Mouse (Mus musculus) adrenal gland, postnatal 14 days (tissue): ENCODE results near the gene Usf3. TPM values are rescaled to one million over a fixed set of nuclear protein-coding genes. Genes with fewer than 3 reads are reported as not detected.
A peak's percentile ranks its signal among the peaks of the same experiment; 100 is the strongest.

Source experiments
- DNase-seq: peaks from one replicate; pipeline ENCODE4 v3.0.0; 2021; ENCODE audit warnings: mixed read lengths
- total RNA-seq: library from RNA; stranded (reverse); gene quantifications from 2 replicates; pipeline ENCODE4 v1.2.3, GENCODE M21; 2021

Usf3 gene
- total RNA-seq, 1 experiment from 2014 or later: 25.5 TPM

- no peak for DNase-seq
Measured at GRCm38 (mm10) chr16:44237836-44238235, 64.8 kb downstream of the Usf3 start.

DNA sequence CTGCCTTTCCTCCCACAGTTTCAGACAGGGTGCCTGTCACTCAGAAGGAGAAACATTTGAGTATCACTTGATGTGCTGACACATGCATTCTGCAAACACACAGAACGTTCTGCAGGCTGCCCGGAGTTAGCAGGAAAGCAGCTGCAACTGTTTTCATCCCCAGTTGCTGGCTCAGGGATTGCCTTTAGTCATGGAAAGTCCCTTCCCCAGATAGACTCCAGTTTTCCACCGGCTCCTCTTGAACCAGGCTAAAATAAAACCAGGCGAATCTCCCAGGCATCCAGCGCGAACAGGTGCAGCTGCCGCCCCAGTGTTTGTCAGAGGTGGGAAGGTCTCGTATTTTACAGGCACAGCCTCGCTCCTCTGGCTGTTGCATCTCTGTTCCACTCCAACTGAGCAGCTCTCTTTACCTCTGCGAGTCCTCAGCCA is 65.8 kb downstream of the Usf3 start:
- no peak for DNase-seq

GRCm38 (mm10) chr16:44240406-44240805 is 67.4 kb downstream of the Usf3 start:
- DNase-seq: peak; percentile 24

DNA sequence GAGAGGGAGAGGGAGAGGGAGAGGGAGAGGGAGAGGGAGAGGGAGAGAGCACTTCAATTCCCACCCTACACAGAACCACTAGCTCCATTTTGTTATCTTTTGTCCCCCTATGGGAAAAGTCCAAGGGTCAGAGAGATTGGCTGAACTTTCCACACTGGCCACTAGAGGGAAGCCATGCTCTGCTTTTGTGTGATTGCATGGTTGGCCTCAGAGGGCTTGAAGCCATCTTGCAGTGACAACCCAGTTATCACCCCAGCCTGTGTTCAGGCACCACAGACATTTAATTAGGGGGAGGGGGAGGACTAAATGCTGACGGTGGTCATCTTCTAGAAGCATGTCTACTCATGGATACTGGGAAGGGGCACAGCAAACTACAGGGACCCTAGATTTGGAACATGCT is 69.6 kb downstream of the Usf3 start:
- DNase-seq: peak; percentile 86

GRCm38 (mm10) chr16:44243323-44243722 is 70.3 kb downstream of the Usf3 start:
- DNase-seq: peak; percentile 22

- no peak for DNase-seq
Measured at GRCm38 (mm10) chr16:44249985-44250384, 76.9 kb downstream of the Usf3 start.

GRCm38 (mm10) chr16:44252735-44253134 is 79.7 kb downstream of the Usf3 start:
- no peak for DNase-seq

DNA sequence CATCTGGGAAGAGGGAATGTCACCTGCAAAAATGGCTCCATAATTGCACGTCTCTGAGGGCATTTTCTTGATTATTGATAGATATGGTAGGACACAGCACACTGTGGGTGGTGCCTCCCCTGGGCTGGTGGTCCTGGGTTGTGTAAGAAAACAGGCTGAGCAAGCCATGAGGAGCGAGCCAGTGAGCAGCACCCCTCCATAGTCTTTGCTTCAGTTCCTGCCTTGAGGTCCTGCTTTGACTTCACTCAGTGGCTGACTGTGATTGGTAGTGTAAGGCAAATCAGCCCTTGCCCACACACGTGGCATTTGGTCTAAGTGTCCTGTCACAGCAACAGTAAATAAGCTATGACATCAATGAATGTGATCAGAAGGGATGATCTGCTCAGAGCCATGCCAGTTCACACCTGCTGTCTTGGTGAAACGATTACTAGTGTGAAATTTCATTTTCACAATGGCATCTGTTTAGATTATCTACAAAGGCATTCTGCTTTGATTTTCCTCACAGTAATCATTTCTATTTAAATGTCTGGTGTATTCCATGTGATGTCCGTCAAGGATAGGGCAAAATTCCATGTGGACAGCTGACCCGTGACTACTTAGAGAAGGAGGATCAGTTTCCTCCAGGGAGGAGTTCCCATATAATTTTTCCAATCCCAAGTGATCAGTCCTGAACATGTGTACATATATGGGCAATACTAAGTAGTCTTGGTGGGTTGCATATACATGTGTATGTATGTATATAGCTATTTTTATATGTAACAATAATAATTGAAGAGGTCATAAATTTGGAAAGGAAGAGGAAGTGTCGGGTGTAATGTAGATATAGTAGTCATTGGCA is 81.0 kb downstream of the Usf3 start:
- DNase-seq: no peak

DNA sequence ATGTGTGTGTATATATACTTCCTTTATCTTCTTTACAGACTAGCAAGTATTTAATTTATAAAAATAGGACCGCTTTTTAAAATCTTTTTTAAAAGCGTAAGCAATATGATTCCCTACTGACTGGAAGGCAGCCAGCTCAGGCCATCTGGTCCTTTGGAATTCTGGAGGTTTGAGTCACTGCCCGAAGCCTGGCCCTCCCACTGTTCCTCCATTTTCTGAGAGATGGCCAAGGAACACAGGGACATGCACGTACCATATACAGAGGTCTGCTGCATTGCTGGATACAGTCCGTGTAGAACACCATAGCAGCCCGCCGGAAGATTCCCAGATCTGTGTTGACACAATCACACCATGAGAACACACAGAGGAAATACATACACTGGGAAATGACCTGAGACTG is 81.7 kb downstream of the Usf3 start:
- DNase-seq: peak; percentile 22

DNA sequence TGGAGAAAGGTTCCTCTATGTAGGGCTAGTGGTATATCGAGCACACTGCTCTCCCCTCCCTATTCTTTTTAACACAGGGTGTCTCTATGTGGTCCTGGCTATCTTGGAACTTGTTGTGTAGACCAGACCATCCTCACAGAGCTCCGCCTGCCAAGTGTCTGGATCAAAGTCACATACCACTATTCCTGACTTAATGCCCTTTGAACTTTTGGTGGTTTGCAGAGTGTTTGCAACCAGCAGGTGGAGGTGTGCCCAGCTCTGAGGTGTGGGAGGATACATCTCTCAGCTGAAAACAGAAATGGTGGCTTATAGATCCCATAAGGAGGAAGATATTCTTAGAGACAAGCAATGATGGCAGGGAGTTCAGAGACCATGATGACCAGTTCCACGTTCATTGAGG is 84.4 kb downstream of the Usf3 start:
- DNase-seq: no peak

DNA sequence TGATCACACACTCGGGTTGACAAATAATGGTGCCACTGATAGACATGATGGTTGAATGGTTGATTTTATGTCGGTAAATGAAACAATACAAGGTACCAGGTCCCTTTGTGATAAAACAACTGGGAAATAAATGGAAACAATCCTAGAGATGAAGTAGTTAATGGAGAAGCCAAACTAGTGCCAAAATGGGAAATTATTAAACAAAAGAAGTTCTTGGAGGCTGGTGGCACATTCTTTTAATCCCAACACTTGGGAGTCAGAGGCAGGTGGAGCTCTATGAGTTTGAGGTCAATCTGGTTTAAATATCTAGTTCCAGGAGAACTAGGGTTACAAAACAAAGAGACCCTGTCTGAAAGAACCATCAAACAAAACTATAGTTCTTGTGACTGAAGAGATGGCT is 91.9 kb downstream of the Usf3 start:
- no peak for DNase-seq

DNA sequence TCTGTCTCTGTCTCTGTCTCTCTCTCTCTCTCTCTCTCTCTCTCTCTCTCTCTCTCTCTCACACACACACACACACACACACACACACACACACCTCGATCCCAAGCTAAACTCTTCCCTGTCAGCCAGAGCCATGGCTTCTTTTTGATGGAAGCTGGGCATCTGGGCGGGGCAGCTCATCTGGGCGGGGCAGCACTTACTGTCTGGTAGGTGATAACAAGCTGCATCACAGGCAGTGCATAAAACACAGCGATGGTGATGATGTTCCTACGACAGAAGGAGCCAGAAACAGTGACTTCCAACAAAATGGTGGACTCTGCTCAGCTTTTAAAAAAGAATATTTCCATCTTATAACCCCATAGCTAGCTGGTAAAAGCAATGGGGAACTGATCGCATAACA is 92.5 kb downstream of the Usf3 start:
- no peak for DNase-seq

DNA sequence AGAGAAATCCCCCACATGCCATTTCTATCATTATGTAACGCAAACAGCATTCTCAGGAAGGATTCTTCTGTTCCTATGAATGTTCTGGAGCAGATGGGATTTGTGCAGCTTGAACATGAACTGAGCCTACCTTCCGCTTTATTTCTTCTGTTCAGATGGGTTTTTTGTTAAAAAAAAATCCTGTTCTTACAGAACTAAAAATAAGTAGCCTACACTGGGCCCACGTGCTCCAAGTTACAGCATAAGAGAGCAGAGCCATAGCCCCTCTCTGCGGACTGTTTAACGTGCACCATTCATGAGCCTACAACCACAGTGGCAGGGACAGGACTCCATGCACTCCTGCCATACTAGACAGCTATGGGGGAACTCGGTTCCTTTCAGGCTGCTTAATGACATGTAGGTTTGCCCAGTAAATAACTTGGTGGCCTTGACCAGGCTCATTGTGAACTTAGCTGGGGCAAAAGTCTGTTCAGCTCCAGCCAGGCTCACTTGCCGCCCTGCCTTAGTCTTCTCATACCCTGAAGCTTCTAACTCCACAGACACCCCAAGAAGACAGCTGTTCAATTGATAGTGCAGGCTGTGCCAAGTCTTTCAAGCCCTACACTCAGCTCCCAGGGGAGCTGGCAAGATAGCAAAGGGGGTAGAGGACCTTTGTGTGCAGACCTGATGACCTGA is 95.6 kb downstream of the Usf3 start:
- peak; percentile 8 for DNase-seq

- DNase-seq: peak; percentile 25
Measured at GRCm38 (mm10) chr16:44269578-44269977, 96.5 kb downstream of the Usf3 start.

- DNase-seq: peak; percentile 71
Measured at GRCm38 (mm10) chr16:44270606-44271005, 97.6 kb downstream of the Usf3 start.

GRCm38 (mm10) chr16:44271371-44272038 is 98.5 kb downstream of the Usf3 start:
- DNase-seq: peak; percentile 73

Other genes starting within 250 kb of the Usf3 start
- 31.5 and 31.9 TPM in 2 replicates for gene Qtrt2, start 246.4 kb upstream of the Usf3 start, total RNA-seq
- gene Zdhhc23, start 193.5 kb upstream of the Usf3 start, total RNA-seq: 0.82 and 1.1 TPM in 2 replicates
- 2.3 and 5.1 TPM in 2 replicates for gene Gramd1c, start 109.9 kb upstream of the Usf3 start, total RNA-seq
- 102 and 112 TPM in 2 replicates for gene Atp6v1a, start 33.5 kb upstream of the Usf3 start, total RNA-seq
- 84.5 and 84.7 TPM in 2 replicates for gene Naa50, start 33.4 kb upstream of the Usf3 start, total RNA-seq
- gene Sidt1, start 159.9 kb downstream of the Usf3 start, total RNA-seq: 11.3 and 12.6 TPM in 2 replicates
- gene Spice1, start 173.9 kb downstream of the Usf3 start, total RNA-seq: 21.5 and 23.5 TPM in 2 replicates
- gene Cfap44, start 221.6 kb downstream of the Usf3 start, total RNA-seq: 0.71 and 1.4 TPM in 2 replicates